Mouse (Mus musculus) kidney, adult 9 months (tissue): ENCODE results near the gene Kcns1.

Source experiments
- DNase-seq: peaks from one replicate; pipeline ENCODE4 v3.0.0; 2022

Kcns1 gene

GRCm38 (mm10) chr2:164170326-164170725 lies 587 bp downstream of the Kcns1 start:
- DNase-seq = no peak

- DNase-seq = no peak
Measured at GRCm38 (mm10) chr2:164168571-164168946, 2.4 kb downstream of the Kcns1 start.

GRCm38 (mm10) chr2:164167752-164168570 lies 3.0 kb downstream of the Kcns1 start:
- DNase-seq = no peak

- DNase-seq = no peak
Measured at GRCm38 (mm10) chr2:164164941-164165340, 6.0 kb downstream of the Kcns1 start.

GRCm38 (mm10) chr2:164161515-164162055 lies 9.3 kb downstream of the Kcns1 start:
- DNase-seq = no peak

DNA sequence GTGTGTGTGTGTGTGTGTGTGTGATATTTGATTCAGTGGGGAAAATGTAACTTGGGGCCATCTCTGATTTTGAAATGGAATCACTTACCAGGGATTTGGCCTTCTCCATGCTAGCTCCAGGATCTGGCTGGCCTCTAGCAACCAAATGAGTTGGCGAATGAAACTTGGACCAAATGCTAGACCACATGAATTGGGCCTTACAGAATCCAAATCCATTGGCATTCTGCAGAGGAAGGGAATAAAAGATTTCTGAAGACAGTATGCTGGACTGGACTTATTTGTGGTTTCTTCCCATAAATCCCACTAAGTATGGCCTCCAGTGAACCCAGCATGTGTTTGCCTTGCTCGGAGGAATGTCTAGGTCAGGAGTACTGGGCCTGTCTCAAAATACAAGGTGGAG lies 12.1 kb downstream of the Kcns1 start:
- DNase-seq = no peak

DNA sequence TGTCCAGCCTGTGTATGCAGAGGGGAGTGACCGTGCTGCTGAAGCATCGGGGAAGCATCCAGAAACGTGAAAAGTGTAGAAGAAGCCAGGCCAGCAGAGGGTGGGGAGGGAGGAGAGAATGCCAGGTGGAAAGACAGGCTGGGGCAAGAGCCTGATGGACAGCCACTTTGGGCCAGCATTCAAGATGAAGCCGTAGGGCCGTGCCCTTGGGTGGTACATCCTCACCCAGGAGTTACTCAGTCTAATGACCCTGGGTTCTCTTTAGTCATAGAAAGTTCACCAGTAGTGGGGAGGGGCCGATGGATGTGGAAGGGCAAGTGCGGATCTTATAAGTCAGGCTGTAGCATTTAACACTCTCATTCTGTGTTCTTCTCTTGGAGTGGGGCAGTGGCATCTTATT lies 14.8 kb downstream of the Kcns1 start:
- DNase-seq = no peak

- DNase-seq = no peak
Measured at GRCm38 (mm10) chr2:164154007-164154406, 16.9 kb downstream of the Kcns1 start.

- no peak for DNase-seq
Measured at GRCm38 (mm10) chr2:164152341-164152740, 18.6 kb downstream of the Kcns1 start.

GRCm38 (mm10) chr2:164150086-164150760 lies 20.7 kb downstream of the Kcns1 start:
- no peak for DNase-seq

DNA sequence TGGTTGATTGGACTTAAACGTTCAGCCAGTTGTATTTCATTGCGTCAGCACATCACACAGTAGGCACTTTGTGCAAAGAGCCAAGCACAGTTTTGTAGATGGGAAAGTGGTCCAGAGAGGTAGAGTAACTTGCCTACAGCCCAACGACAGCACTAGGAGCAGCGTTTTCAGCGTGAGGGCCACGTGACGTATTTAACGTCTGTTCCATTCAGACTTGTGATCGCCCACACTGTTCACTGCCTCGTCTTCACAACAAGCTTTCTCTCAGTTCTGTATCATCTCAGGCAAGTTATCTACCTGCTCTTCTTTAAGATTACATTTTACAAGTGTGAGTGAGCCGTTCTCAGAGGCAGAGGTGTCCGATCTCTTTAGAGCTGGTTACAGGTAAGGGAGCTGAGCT lies 24.4 kb downstream of the Kcns1 start:
- no peak for DNase-seq

GRCm38 (mm10) chr2:164144541-164144940 lies 26.4 kb downstream of the Kcns1 start:
- DNase-seq = peak; percentile 43

DNA sequence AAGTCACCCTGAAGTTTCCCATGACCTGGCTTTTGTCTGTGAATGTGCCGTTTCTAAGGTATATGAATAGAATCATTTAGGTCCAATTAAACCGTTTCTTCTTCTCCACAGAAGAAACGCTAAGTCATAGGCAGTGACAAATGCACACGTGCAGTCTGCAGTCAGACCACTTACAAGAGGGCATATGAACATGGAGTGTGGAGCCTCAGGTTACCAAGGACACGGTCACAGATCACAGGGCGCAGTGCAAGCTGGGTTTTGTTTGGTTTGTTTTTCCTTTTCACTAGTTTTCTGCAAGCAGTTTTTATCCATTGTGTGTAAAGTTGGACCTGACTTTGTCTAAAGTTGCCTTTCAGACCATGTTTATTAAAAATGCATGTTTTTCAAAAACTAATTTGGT lies 26.9 kb downstream of the Kcns1 start:
- DNase-seq = peak; percentile 43

DNA sequence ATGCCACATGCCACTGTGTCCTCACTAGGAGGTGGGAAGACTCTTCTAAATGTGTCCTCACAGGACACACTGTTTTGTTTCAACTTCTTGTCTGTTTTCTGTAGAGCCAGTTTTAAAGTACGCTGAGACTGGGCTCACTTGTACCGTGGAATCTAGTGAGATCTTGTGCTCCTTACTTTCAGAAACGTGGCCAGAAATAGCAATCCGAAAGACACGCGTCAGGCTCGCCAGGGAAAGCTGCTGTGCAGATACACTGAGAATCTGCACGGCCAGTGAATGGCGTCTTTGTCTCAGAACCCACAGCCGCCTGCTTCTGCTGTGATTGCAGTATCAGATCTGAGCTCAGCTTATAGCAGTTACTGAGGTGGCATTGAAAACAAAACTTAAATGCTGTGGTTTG lies 28.9 kb downstream of the Kcns1 start:
- no peak for DNase-seq

- no peak for DNase-seq
Measured at GRCm38 (mm10) chr2:164137754-164138153, 33.2 kb downstream of the Kcns1 start.

GRCm38 (mm10) chr2:164136393-164136792 lies 34.5 kb downstream of the Kcns1 start:
- no peak for DNase-seq

- DNase-seq = no peak
Measured at GRCm38 (mm10) chr2:164135367-164135766, 35.5 kb downstream of the Kcns1 start.

DNA sequence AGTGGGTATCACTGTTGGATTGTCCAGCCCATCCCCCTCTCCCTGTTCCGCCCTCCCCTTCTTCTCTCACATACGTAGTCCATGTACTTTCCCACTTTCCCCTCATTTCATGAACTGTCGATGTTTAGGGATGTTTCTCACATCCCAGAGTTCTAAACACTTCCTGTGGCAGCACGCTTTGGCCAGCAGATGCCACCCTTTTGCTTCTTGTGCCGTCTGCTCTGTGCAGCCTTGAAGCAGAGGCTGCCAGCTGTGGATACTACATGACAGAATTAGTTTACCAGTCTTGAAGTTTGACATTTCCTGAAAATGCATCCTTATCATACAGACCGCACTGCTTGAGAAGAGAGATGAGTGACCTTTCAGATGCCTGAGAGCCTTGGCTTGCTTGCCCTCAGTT lies 36.4 kb downstream of the Kcns1 start:
- peak; percentile 39 for DNase-seq

- DNase-seq = no peak
Measured at GRCm38 (mm10) chr2:164131586-164131985, 39.3 kb downstream of the Kcns1 start.

DNA sequence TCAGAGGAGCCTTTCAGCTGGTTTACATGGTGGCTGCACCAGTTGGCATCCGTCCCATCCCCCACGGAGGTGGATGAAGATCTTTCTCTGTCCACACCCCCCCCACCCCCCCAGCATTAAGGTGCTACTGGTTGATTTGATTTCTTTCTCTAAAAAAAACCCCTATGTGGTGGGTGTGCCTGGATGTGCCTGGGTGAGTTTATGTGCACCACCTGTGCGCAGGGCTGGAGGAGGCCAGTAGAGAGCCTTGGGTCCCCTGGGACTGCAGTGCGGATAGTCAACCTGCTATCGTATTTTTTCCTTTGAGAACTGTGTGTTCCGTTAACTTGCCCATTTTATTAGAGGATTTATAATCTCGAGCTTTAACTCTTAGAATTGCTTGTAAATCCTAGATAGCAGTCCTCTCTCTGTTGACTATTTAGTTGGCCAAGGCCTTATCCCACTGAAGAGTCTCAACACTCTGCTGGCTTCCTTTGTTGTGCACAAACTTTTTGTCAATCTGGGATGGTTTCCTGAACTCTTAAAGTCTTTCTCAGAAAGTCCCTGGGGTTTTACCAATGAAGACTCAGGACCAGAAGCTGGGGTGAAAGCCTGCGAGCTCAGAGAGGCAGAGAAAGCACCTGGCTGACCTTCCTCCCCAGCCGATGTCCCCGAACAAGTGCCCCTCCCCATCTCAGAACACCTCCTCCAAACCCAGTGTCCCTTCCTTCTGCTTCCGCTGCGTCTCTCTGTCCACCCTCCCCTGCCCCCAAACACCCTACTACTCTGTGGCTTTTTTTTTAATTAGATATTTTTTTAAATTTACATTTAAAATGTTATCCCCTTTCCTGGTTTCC lies 42.1 kb downstream of the Kcns1 start:
- no peak for DNase-seq

GRCm38 (mm10) chr2:164127297-164127696 lies 43.6 kb downstream of the Kcns1 start:
- no peak for DNase-seq

- DNase-seq = peak; percentile 67
Measured at GRCm38 (mm10) chr2:164126533-164126955, 44.4 kb downstream of the Kcns1 start.

GRCm38 (mm10) chr2:164123169-164123766 lies 47.6 kb downstream of the Kcns1 start:
- DNase-seq = no peak
